Mouse (Mus musculus): ENCODE results near the gene Slc35d2. TPM values are rescaled to one million over a fixed set of nuclear protein-coding genes. Genes with fewer than 3 reads are reported as not detected.

Slc35d2 gene
- polyA plus RNA-seq, 1 experiment from 2014 or later: 1.3 TPM

- Histone ChIP-seq H3K4me2 (peak within 1 kb of the TSS; percentile 87), H3K4me1 (peaks cover 29% of the 10 kb centered on the region), H3K27me3 (peaks cover 3% of the 10 kb centered on the region; the same call in 1 of the 2 replicates), H3K4me3 (peak within 1 kb of the TSS; percentile 88), H3K27ac (peak within 1 kb of the TSS; percentile 87), H3K9me3 (replicated peaks) (no peaks in the 10 kb centered on the region), H3K36me3 (ENCODE audit: poor library complexity, severe bottlenecking) (no peaks in the 10 kb centered on the region), H3K9ac (peak within 1 kb of the TSS; percentile 80)
- under 1% methylated on average over 56 of the region's 56 CpGs for WGBS
- ATAC-seq: peak; percentile 98
Measured at GRCm38 (mm10) chr13:64153083-64153682, 24.0 kb upstream of the Slc35d2 start, which contains the start of gene Zfp367. Gene Zfp367 (minus strand): TSS chr13:64153202.

GRCm38 (mm10) chr13:64152671-64153082 lies 23.5 kb upstream of the Slc35d2 start:
- WGBS: under 1% methylated on average over 52 of the region's 61 CpGs
- peak overlapping the region; percentile 80 for H3K9ac ChIP-seq

GRCm38 (mm10) chr13:64152241-64152669 lies 23.1 kb upstream of the Slc35d2 start:
- H3K9me3 ChIP-seq (replicated peaks): no peaks in the 10 kb centered on the region
- H3K27ac ChIP-seq: peak overlapping the region; percentile 87
- under 1% methylated on average over 42 of the region's 42 CpGs for WGBS
- ATAC-seq: peak; percentile 31
- H3K36me3 ChIP-seq (ENCODE audit: poor library complexity, severe bottlenecking): no peaks in the 10 kb centered on the region
- 0 out of 2 replicates have a peak, but pooled peaks cover 3% of the 10 kb centered on the region for H3K27me3 ChIP-seq
- peaks cover 29% of the 10 kb centered on the region for H3K4me1 ChIP-seq
- H3K9ac ChIP-seq: peak overlapping the region; percentile 80
- peak overlapping the region; percentile 88 for H3K4me3 ChIP-seq
- peak overlapping the region; percentile 87 for H3K4me2 ChIP-seq

More at GRCm38 (mm10) chr13:64152671-64153082, 23.5 kb upstream of the Slc35d2 start:
- ATAC-seq: peak; percentile 44
- Histone ChIP-seq H3K27ac (peak overlapping the region; percentile 87), H3K27me3 (peaks cover 3% of the 10 kb centered on the region; the same call in 1 of the 2 replicates), H3K4me2 (peak overlapping the region; percentile 87), H3K9me3 (replicated peaks) (no peaks in the 10 kb centered on the region), H3K4me3 (peak overlapping the region; percentile 88), H3K4me1 (peaks cover 29% of the 10 kb centered on the region), H3K36me3 (ENCODE audit: poor library complexity, severe bottlenecking) (no peaks in the 10 kb centered on the region)

GRCm38 (mm10) chr13:64150121-64150520 lies 21.0 kb upstream of the Slc35d2 start:
- Histone ChIP-seq H3K27me3 (no peaks in the 10 kb centered on the region), H3K36me3 (ENCODE audit: poor library complexity, severe bottlenecking) (no peaks in the 10 kb centered on the region), H3K4me3 (no peak overlapping the region), H3K4me1 (peaks cover 29% of the 10 kb centered on the region), H3K9me3 (replicated peaks) (no peaks in the 10 kb centered on the region), H3K27ac (no peak overlapping the region), H3K4me2 (peak overlapping the region; percentile 45), H3K9ac (peak overlapping the region; percentile 12; the same call in 1 of the 2 replicates)
- WGBS: 75% methylated on average over 5 of the region's 5 CpGs
- ATAC-seq: no peak

GRCm38 (mm10) chr13:64129616-64130375 lies 628 bp upstream of the Slc35d2 start:
- no peaks in the 10 kb centered on the region for H3K9me3 ChIP-seq (replicated peaks)
- 45% methylated on average over 15 of the region's 15 CpGs for WGBS
- H3K27me3 ChIP-seq: no peaks in the 10 kb centered on the region
- peak overlapping the region; percentile 46 for H3K4me3 ChIP-seq
- no peak overlapping the region for H3K27ac ChIP-seq
- peaks cover 5% of the 10 kb centered on the region; the same call in 1 of the 2 replicates for H3K4me1 ChIP-seq
- peak; percentile 71 for ATAC-seq
- H3K9ac ChIP-seq: peak overlapping the region; percentile 61
- peaks cover 14% of the 10 kb centered on the region for H3K36me3 ChIP-seq (ENCODE audit: poor library complexity, severe bottlenecking)
- peak overlapping the region; percentile 78 for H3K4me2 ChIP-seq

GRCm38 (mm10) chr13:64126316-64126715 lies 2.9 kb downstream of the Slc35d2 start:
- ATAC-seq: no peak
- 52% methylated on average over 4 of the region's 4 CpGs for WGBS
- no peak overlapping the region for H3K4me2 ChIP-seq
- H3K27me3 ChIP-seq: no peaks in the 10 kb centered on the region
- H3K4me1 ChIP-seq: peaks cover 5% of the 10 kb centered on the region; the same call in 1 of the 2 replicates
- 0 out of 2 replicates have a peak, but pooled peaks cover 3% of the 10 kb centered on the region for H3K9me3 ChIP-seq (replicated peaks)
- no peak overlapping the region for H3K27ac ChIP-seq
- H3K4me3 ChIP-seq: no peak overlapping the region
- no peaks in the 10 kb centered on the region for H3K36me3 ChIP-seq (ENCODE audit: poor library complexity, severe bottlenecking)
- H3K9ac ChIP-seq: no peak overlapping the region

GRCm38 (mm10) chr13:64124886-64125285 lies 4.3 kb downstream of the Slc35d2 start:
- 78% methylated on average over 6 of the region's 6 CpGs for WGBS
- ATAC-seq: no peak
- Histone ChIP-seq H3K36me3 (ENCODE audit: poor library complexity, severe bottlenecking) (no peaks in the 10 kb centered on the region), H3K4me2 (no peak overlapping the region), H3K9me3 (replicated peaks) (0 out of 2 replicates have a peak, but pooled peaks cover 3% of the 10 kb centered on the region), H3K27me3 (no peaks in the 10 kb centered on the region), H3K4me3 (no peak overlapping the region), H3K27ac (no peak overlapping the region), H3K4me1 (peaks cover 5% of the 10 kb centered on the region; the same call in 1 of the 2 replicates), H3K9ac (no peak overlapping the region)

GRCm38 (mm10) chr13:64123491-64124188 lies 5.5 kb downstream of the Slc35d2 start:
- Histone ChIP-seq H3K9me3 (replicated peaks) (0 out of 2 replicates have a peak, but pooled peaks cover 3% of the 10 kb centered on the region), H3K27ac (no peak overlapping the region), H3K4me1 (no peaks in the 10 kb centered on the region), H3K36me3 (ENCODE audit: poor library complexity, severe bottlenecking) (no peaks in the 10 kb centered on the region), H3K27me3 (no peaks in the 10 kb centered on the region), H3K9ac (no peak overlapping the region), H3K4me2 (no peak overlapping the region), H3K4me3 (no peak overlapping the region)
- 26% methylated on average over 6 of the region's 6 CpGs for WGBS
- ATAC-seq: no peak

- Histone ChIP-seq H3K9ac (no peak overlapping the region), H3K27me3 (no peaks in the 10 kb centered on the region), H3K27ac (no peak overlapping the region), H3K4me3 (no peak overlapping the region), H3K9me3 (replicated peaks) (0 out of 2 replicates have a peak, but pooled peaks cover 3% of the 10 kb centered on the region), H3K36me3 (ENCODE audit: poor library complexity, severe bottlenecking) (no peaks in the 10 kb centered on the region), H3K4me2 (no peak overlapping the region), H3K4me1 (no peaks in the 10 kb centered on the region)
- ATAC-seq: no peak
- 70% methylated on average over 4 of the region's 4 CpGs for WGBS
Measured at GRCm38 (mm10) chr13:64120760-64121159, 8.4 kb downstream of the Slc35d2 start.

- H3K4me1 ChIP-seq: no peaks in the 10 kb centered on the region
- no peak overlapping the region for H3K4me3 ChIP-seq
- ATAC-seq: no peak
- H3K4me2 ChIP-seq: no peak overlapping the region
- H3K36me3 ChIP-seq (ENCODE audit: poor library complexity, severe bottlenecking): no peaks in the 10 kb centered on the region
- H3K27me3 ChIP-seq: no peaks in the 10 kb centered on the region
- no peaks in the 10 kb centered on the region for H3K9me3 ChIP-seq (replicated peaks)
- H3K9ac ChIP-seq: no peak overlapping the region
- WGBS: 57% methylated on average over 2 of the region's 2 CpGs
- no peak overlapping the region for H3K27ac ChIP-seq
Measured at GRCm38 (mm10) chr13:64117442-64117841, 11.7 kb downstream of the Slc35d2 start.

GRCm38 (mm10) chr13:64110421-64110820 lies 18.7 kb downstream of the Slc35d2 start:
- H3K9me3 ChIP-seq (replicated peaks): no peaks in the 10 kb centered on the region

More at GRCm38 (mm10) chr13:64110421-64110820, 18.7 kb downstream of the Slc35d2 start:
- Histone ChIP-seq H3K4me1 (peaks cover 19% of the 10 kb centered on the region), H3K36me3 (ENCODE audit: poor library complexity, severe bottlenecking) (no peaks in the 10 kb centered on the region), H3K4me2 (no peak overlapping the region), H3K4me3 (no peak overlapping the region), H3K9ac (no peak overlapping the region), H3K27ac (no peak overlapping the region), H3K27me3 (peaks cover 3% of the 10 kb centered on the region; the same call in 1 of the 2 replicates)
- ATAC-seq: no peak
- WGBS: 79% methylated on average over 1 of the region's 1 CpGs

All from forebrain, embryonic 13.5 days (tissue).